Mouse (Mus musculus) cerebellum, adult 2 months (tissue): ENCODE data around the gene Mospd3.

Experiments used
- CTCF ChIP-seq: fragments of 200-500 bp; IDR thresholded peaks from 2 replicates; pipeline ENCODE4 v1.5.1; 2011; ENCODE audit warnings: low read depth, mild to moderate bottlenecking, control low read depth, low read length, moderate library complexity, borderline replicate concordance; ENCODE audit not compliant: insufficient read depth
- POLR2A ChIP-seq: fragments of 200-500 bp; IDR thresholded peaks from 2 replicates; pipeline ENCODE4 v1.6.1; 2011; ENCODE audit warnings: low read length, control low read depth, borderline replicate concordance; ENCODE audit not compliant: insufficient read depth

DNA sequence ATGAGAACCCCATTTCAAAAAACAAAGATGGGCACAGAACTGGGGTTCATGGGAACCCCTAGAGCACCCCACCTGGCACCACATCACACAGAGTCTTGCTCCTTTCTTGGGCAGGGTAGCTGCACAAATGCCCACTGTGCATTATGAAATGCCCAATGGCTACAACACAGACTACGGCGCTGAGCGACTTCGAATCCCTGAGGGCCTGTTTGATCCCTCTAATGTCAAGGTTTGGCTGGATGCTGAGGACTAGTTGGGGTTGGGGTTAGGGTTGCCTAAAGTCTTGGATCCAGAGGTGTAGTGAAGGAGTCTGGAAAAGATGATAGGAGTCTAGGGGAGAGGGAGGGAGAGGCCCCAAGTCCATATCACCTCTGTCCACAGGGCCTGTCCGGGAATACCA, 34.4 kb downstream of the Mospd3 start:
- TF ChIP-seq CTCF, result no peak
- no peak for TF ChIP-seq POLR2A
